Mouse (Mus musculus) lung, embryonic 15.5 days (tissue): ENCODE results near the gene Slc22a18. TPM values are rescaled to one million over a fixed set of nuclear protein-coding genes. Genes with fewer than 3 reads are reported as not detected.

Source experiments
- ATAC-seq: fragments of 200-750 bp; cut with Nextera tagmentation; 2 replicates; pipeline ENCODE4 v1.8.0; 2017; ENCODE audit warnings: moderate number of reproducible peaks, borderline replicate concordance; ENCODE audit not compliant: low FRiP score, low TSS enrichment; ENCODE audit errors: extremely low read depth
- H3K27ac ChIP-seq: fragments of 300-500 bp; sonication (generic); 2 replicates; pipeline ENCODE4 v1.5.1; 2015; ENCODE audit warnings: moderate library complexity, mild to moderate bottlenecking, inconsistent platforms
- H3K27me3 ChIP-seq: fragments of 300-500 bp; sonication (generic); 2 replicates; pipeline ENCODE4 v1.6.1; 2015; ENCODE audit warnings: inconsistent platforms
- H3K36me3 ChIP-seq: fragments of 300-500 bp; sonication (generic); 2 replicates; pipeline ENCODE4 v1.6.1; 2015; ENCODE audit warnings: inconsistent platforms
- H3K4me1 ChIP-seq: fragments of 300-500 bp; sonication (generic); 2 replicates; pipeline ENCODE4 v1.6.1; 2015; ENCODE audit warnings: inconsistent platforms
- H3K4me2 ChIP-seq: fragments of 300-500 bp; sonication (generic); 2 replicates; pipeline ENCODE4 v1.6.1; 2015; ENCODE audit warnings: inconsistent platforms, mild to moderate bottlenecking, moderate library complexity
- H3K4me3 ChIP-seq: fragments of 300-500 bp; sonication (generic); 2 replicates; pipeline ENCODE4 v1.5.1; 2015; ENCODE audit warnings: mild to moderate bottlenecking, inconsistent platforms
- H3K9ac ChIP-seq: fragments of 300-500 bp; sonication (generic); 2 replicates; pipeline ENCODE4 v1.6.1; 2015; ENCODE audit warnings: inconsistent platforms
- H3K9me3 ChIP-seq: fragments of 300-500 bp; sonication (generic); 2 replicates; pipeline ENCODE4 v1.6.1; 2016; ENCODE audit warnings: inconsistent platforms
- whole genome bisulfite sequencing: fragments of 180-500 bp; shearing (Covaris S2); methylation state at CpG from one replicate; pipeline ENCODE4 v1.1.7; 2015; 5-methylcytosine and 5-hydroxymethylcytosine counted together
- polyA plus RNA-seq: library from polyadenylated mRNA; unstranded; fragments of >200 nt; fragmentation: Nextera tagmentation; extraction: Ambion mirVana; gene quantifications from 2 replicates; pipeline ENCODE4 v1.2.1, GENCODE M21; 2015

Gene Slc22a18
- 1.9 and 2.4 TPM in 2 replicates for polyA plus RNA-seq

- H3K9ac ChIP-seq: no peak within 1 kb of the TSS
- no peaks in the 10 kb centered on the region for H3K27me3 ChIP-seq
- H3K4me3 ChIP-seq: no peak within 1 kb of the TSS
- H3K36me3 ChIP-seq: no peaks in the 10 kb centered on the region
- H3K4me2 ChIP-seq: peak within 1 kb of the TSS; percentile 19; the same call in 1 of the 2 replicates
- 0 out of 2 replicates have a peak, but pooled peaks cover 8% of the 10 kb centered on the region for H3K4me1 ChIP-seq
- H3K27ac ChIP-seq: no peak within 1 kb of the TSS
- ATAC-seq: no peak
- 21% methylated on average over 4 of the region's 4 CpGs for WGBS
- H3K9me3 ChIP-seq: no peaks in the 10 kb centered on the region
Observed at GRCm38 (mm10) chr7:143473347-143474101, at the start of gene Slc22a18. Gene Slc22a18, plus strand, starts transcription at chr7:143473736.

- no peak overlapping the region for H3K4me2 ChIP-seq
- H3K27me3 ChIP-seq: no peaks in the 10 kb centered on the region
- no peak overlapping the region for H3K4me3 ChIP-seq
- 62% methylated on average over 23 of the region's 23 CpGs for WGBS
- no peak overlapping the region for H3K27ac ChIP-seq
- peak; percentile 62; the same call in 1 of the 2 replicates for ATAC-seq
- no peaks in the 10 kb centered on the region for H3K9me3 ChIP-seq
- no peaks in the 10 kb centered on the region for H3K36me3 ChIP-seq
- no peak overlapping the region for H3K9ac ChIP-seq
- peaks cover 14% of the 10 kb centered on the region for H3K4me1 ChIP-seq
Observed at GRCm38 (mm10) chr7:143428142-143428813, 45.3 kb upstream of the Slc22a18 start.

GRCm38 (mm10) chr7:143428814-143429499, 44.6 kb upstream of the Slc22a18 start:
- H3K4me2 ChIP-seq: no peak overlapping the region
- H3K27ac ChIP-seq: no peak overlapping the region
- H3K36me3 ChIP-seq: no peaks in the 10 kb centered on the region
- 50% methylated on average over 2 of the region's 2 CpGs for WGBS
- no peaks in the 10 kb centered on the region for H3K27me3 ChIP-seq
- ATAC-seq: no peak
- H3K9me3 ChIP-seq: no peaks in the 10 kb centered on the region
- peaks cover 14% of the 10 kb centered on the region for H3K4me1 ChIP-seq
- H3K9ac ChIP-seq: no peak overlapping the region
- H3K4me3 ChIP-seq: no peak overlapping the region

GRCm38 (mm10) chr7:143432631-143433030, 40.9 kb upstream of the Slc22a18 start:
- ATAC-seq: no peak
- WGBS: 85% methylated on average over 1 of the region's 1 CpGs
- H3K4me2 ChIP-seq: no peak overlapping the region

GRCm38 (mm10) chr7:143433331-143433730, 40.2 kb upstream of the Slc22a18 start:
- no peak overlapping the region for H3K4me3 ChIP-seq
- H3K4me1 ChIP-seq: peaks cover 19% of the 10 kb centered on the region
- no peaks in the 10 kb centered on the region for H3K9me3 ChIP-seq
- WGBS: 73% methylated on average over 7 of the region's 7 CpGs
- H3K9ac ChIP-seq: no peak overlapping the region
- no peak overlapping the region for H3K27ac ChIP-seq
- no peak overlapping the region for H3K4me2 ChIP-seq
- ATAC-seq: no peak
- peaks cover 7% of the 10 kb centered on the region; the same call in 1 of the 2 replicates for H3K27me3 ChIP-seq
- H3K36me3 ChIP-seq: no peaks in the 10 kb centered on the region

More at GRCm38 (mm10) chr7:143432631-143433030, 40.9 kb upstream of the Slc22a18 start:
- H3K9ac ChIP-seq: no peak overlapping the region
- H3K9me3 ChIP-seq: no peaks in the 10 kb centered on the region
- peaks cover 20% of the 10 kb centered on the region for H3K4me1 ChIP-seq
- no peaks in the 10 kb centered on the region for H3K36me3 ChIP-seq
- H3K4me3 ChIP-seq: no peak overlapping the region
- H3K27me3 ChIP-seq: peaks cover 6% of the 10 kb centered on the region; the same call in 1 of the 2 replicates
- no peak overlapping the region for H3K27ac ChIP-seq

- Histone ChIP-seq H3K27ac (no peak overlapping the region), H3K36me3 (no peaks in the 10 kb centered on the region), H3K9me3 (no peaks in the 10 kb centered on the region), H3K4me1 (peaks cover 16% of the 10 kb centered on the region), H3K4me2 (peak overlapping the region; percentile 95), H3K27me3 (peaks cover 17% of the 10 kb centered on the region; the same call in 1 of the 2 replicates), H3K4me3 (peak overlapping the region; percentile 50), H3K9ac (peak overlapping the region; percentile 58)
- 23% methylated on average over 18 of the region's 18 CpGs for WGBS
- ATAC-seq: peak; percentile 37; the same call in 1 of the 2 replicates
Observed at GRCm38 (mm10) chr7:143437231-143437893, 36.2 kb upstream of the Slc22a18 start.

GRCm38 (mm10) chr7:143437894-143438581, 35.5 kb upstream of the Slc22a18 start:
- peak; percentile 44; the same call in 1 of the 2 replicates for ATAC-seq
- Histone ChIP-seq H3K27ac (no peak overlapping the region), H3K9me3 (no peaks in the 10 kb centered on the region), H3K4me2 (peak overlapping the region; percentile 95), H3K9ac (peak overlapping the region; percentile 58), H3K36me3 (no peaks in the 10 kb centered on the region), H3K27me3 (peaks cover 24% of the 10 kb centered on the region; the same call in 1 of the 2 replicates), H3K4me1 (peaks cover 16% of the 10 kb centered on the region), H3K4me3 (peak overlapping the region; percentile 50)
- 1% methylated on average over 59 of the region's 63 CpGs for WGBS

- peaks cover 16% of the 10 kb centered on the region for H3K4me1 ChIP-seq
- ATAC-seq: no peak
- peaks cover 33% of the 10 kb centered on the region for H3K27me3 ChIP-seq
- 67% methylated on average over 1 of the region's 1 CpGs for WGBS
- no peaks in the 10 kb centered on the region for H3K9me3 ChIP-seq
- H3K9ac ChIP-seq: no peak overlapping the region
- H3K27ac ChIP-seq: no peak overlapping the region
- no peaks in the 10 kb centered on the region for H3K36me3 ChIP-seq
- H3K4me2 ChIP-seq: no peak overlapping the region
- no peak overlapping the region for H3K4me3 ChIP-seq
Observed at GRCm38 (mm10) chr7:143438965-143439364, 34.6 kb upstream of the Slc22a18 start.

- Histone ChIP-seq H3K9me3 (no peaks in the 10 kb centered on the region), H3K27ac (no peak overlapping the region), H3K4me3 (no peak overlapping the region), H3K4me1 (peaks cover 10% of the 10 kb centered on the region), H3K27me3 (peaks cover 60% of the 10 kb centered on the region), H3K36me3 (no peaks in the 10 kb centered on the region), H3K9ac (no peak overlapping the region), H3K4me2 (no peak overlapping the region)
- ATAC-seq: no peak
- WGBS: 51% methylated on average over 8 of the region's 8 CpGs
Observed at GRCm38 (mm10) chr7:143444580-143444954, 29.0 kb upstream of the Slc22a18 start.

GRCm38 (mm10) chr7:143444955-143445648, 28.4 kb upstream of the Slc22a18 start:
- ATAC-seq: 0 out of 2 replicates have a peak, but pooled peaks have one; percentile 37
- Histone ChIP-seq H3K9me3 (no peaks in the 10 kb centered on the region), H3K4me3 (peak overlapping the region; percentile 38), H3K27me3 (peaks cover 60% of the 10 kb centered on the region), H3K4me1 (peaks cover 10% of the 10 kb centered on the region), H3K9ac (peak overlapping the region; percentile 40), H3K27ac (no peak overlapping the region), H3K36me3 (no peaks in the 10 kb centered on the region), H3K4me2 (peak overlapping the region; percentile 72)
- 4% methylated on average over 55 of the region's 55 CpGs for WGBS
